Mouse (Mus musculus) embryonic facial prominence, embryonic 14.5 days (tissue): ENCODE results near the gene Pcna. TPM values are rescaled to one million over a fixed set of nuclear protein-coding genes. Genes with fewer than 3 reads are reported as not detected.

Source experiments
- ATAC-seq: fragments of 200-750 bp; cut with Nextera tagmentation; 2 replicates; pipeline ENCODE4 v1.8.0; 2017; ENCODE audit warnings: low read depth, moderate number of reproducible peaks, moderate TSS enrichment
- DNase-seq: peaks from one replicate; pipeline ENCODE4 v3.0.0-alpha.2; 2015; ENCODE audit warnings: low spot score
- H3K27ac ChIP-seq: fragments of 300-500 bp; sonication (generic); replicated peaks from 2 replicates; pipeline ENCODE4 v1.5.1; 2014; ENCODE audit warnings: low read depth, mild to moderate bottlenecking, low read length, moderate library complexity
- H3K27me3 ChIP-seq: fragments of 300-500 bp; sonication (generic); replicated peaks from 2 replicates; pipeline ENCODE4 v1.6.1; 2014; ENCODE audit warnings: low read length; ENCODE audit not compliant: control insufficient read depth, insufficient read depth
- H3K36me3 ChIP-seq: fragments of 300-500 bp; sonication (generic); 2 replicates; pipeline ENCODE4 v1.6.1; 2014; ENCODE audit warnings: low read length, mixed read lengths; ENCODE audit not compliant: control insufficient read depth, insufficient read depth
- H3K4me1 ChIP-seq: fragments of 300-500 bp; sonication (generic); 2 replicates; pipeline ENCODE4 v1.6.1; 2014; ENCODE audit warnings: antibody characterized with exemption, low read length; ENCODE audit not compliant: control insufficient read depth, insufficient read depth
- H3K4me2 ChIP-seq: fragments of 300-500 bp; sonication (generic); 2 replicates; pipeline ENCODE4 v1.6.1; 2014; ENCODE audit warnings: low read depth, mild to moderate bottlenecking, low read length, moderate library complexity, mixed read lengths
- H3K4me3 ChIP-seq: fragments of 300-500 bp; sonication (generic); 2 replicates; pipeline ENCODE4 v1.5.1; 2014; ENCODE audit warnings: low read depth, mild to moderate bottlenecking, low read length
- H3K9ac ChIP-seq: fragments of 300-500 bp; sonication (generic); 2 replicates; pipeline ENCODE4 v1.6.1; 2014; ENCODE audit warnings: low read depth, mild to moderate bottlenecking, low read length, moderate library complexity, mixed read lengths
- H3K9me3 ChIP-seq: fragments of 300-500 bp; sonication (generic); 2 replicates; pipeline ENCODE4 v1.6.1; 2016; ENCODE audit warnings: low read length; ENCODE audit not compliant: control insufficient read depth
- WGBS: fragments of 180-500 bp; shearing (Covaris S2); extraction: QIAGEN DNeasy Blood & Tissue Kit; methylation state at CpG from one replicate; pipeline ENCODE4 v1.1.7; 2014; 5-methylcytosine and 5-hydroxymethylcytosine counted together
- polyA plus RNA-seq: library from polyadenylated mRNA; unstranded; fragments of >200 nt; fragmentation: Nextera tagmentation; extraction: Ambion mirVana; gene quantifications from 2 replicates; pipeline ENCODE4 v1.2.1, GENCODE M21; 2014

Pcna gene
- polyA plus RNA-seq, 1 experiment from 2014 or later, result 222 TPM

GRCm38 (mm10) chr2:132205549-132205948 is 47.6 kb downstream of the Pcna start:
- H3K27me3 ChIP-seq, result no peaks in the 10 kb centered on the region
- DNase-seq (no peak), ATAC-seq (no peak)
- H3K27ac ChIP-seq, result no peak overlapping the region
- WGBS, result 78% methylated on average over 4 of the region's 4 CpGs
- no peaks in the 10 kb centered on the region for H3K36me3 ChIP-seq
- H3K9ac ChIP-seq, result no peak overlapping the region
- H3K4me3 ChIP-seq, result no peak overlapping the region
- no peak overlapping the region for H3K4me2 ChIP-seq
- no peaks in the 10 kb centered on the region for H3K9me3 ChIP-seq
- H3K4me1 ChIP-seq, result no peaks in the 10 kb centered on the region

- Histone ChIP-seq H3K4me1 (no peaks in the 10 kb centered on the region), H3K36me3 (no peaks in the 10 kb centered on the region), H3K9me3 (no peaks in the 10 kb centered on the region), H3K27me3 (no peaks in the 10 kb centered on the region), H3K9ac (no peak overlapping the region), H3K4me3 (no peak overlapping the region), H3K27ac (no peak overlapping the region), H3K4me2 (no peak overlapping the region)
- ATAC-seq, result no peak
- DNase-seq, result no peak
- WGBS, result 81% methylated on average over 3 of the region's 3 CpGs
Measured at GRCm38 (mm10) chr2:132203773-132204172, 49.3 kb downstream of the Pcna start.

GRCm38 (mm10) chr2:132203186-132203585 is 49.9 kb downstream of the Pcna start:
- H3K4me2 ChIP-seq, result no peak overlapping the region
- DNase-seq (no peak), ATAC-seq (no peak)
- H3K4me1 ChIP-seq, result no peaks in the 10 kb centered on the region
- H3K9ac ChIP-seq, result no peak overlapping the region
- 70% methylated on average over 3 of the region's 3 CpGs for WGBS
- H3K9me3 ChIP-seq, result no peaks in the 10 kb centered on the region
- no peaks in the 10 kb centered on the region for H3K27me3 ChIP-seq
- no peak overlapping the region for H3K27ac ChIP-seq
- H3K36me3 ChIP-seq, result no peaks in the 10 kb centered on the region
- H3K4me3 ChIP-seq, result no peak overlapping the region

Other genes starting within 250 kb of the Pcna start
- gene Rassf2, start 223.1 kb downstream of the Pcna start, polyA plus RNA-seq, result 23.0 and 23.1 TPM in 2 replicates
- gene Slc23a2, start 108.2 kb downstream of the Pcna start, polyA plus RNA-seq, result 18.3 and 18.5 TPM in 2 replicates
- 50.9 and 53.7 TPM in 2 replicates for gene Tmem230, start 5.5 kb downstream of the Pcna start, polyA plus RNA-seq
- gene Cds2, start 9.8 kb upstream of the Pcna start, polyA plus RNA-seq, result 19.1 and 22.5 TPM in 2 replicates
- 1.3 and 2.7 TPM in 2 replicates for gene Prokr2, start 132.1 kb upstream of the Pcna start, polyA plus RNA-seq